Mouse (Mus musculus): Measurements from ENCODE around the gene Bnipl.

The Bnipl gene

GRCm38 (mm10) chr3:95250783-95251424 is at the start of gene Bnipl:
Gene Bnipl (minus strand): TSS chr3:95251193.
- no peak for DNase-seq

- DNase-seq: no peak
These were observed 47.0 kb upstream of the Bnipl start for GRCm38 (mm10) chr3:95298018-95298417.

- DNase-seq: peak; percentile 63
These were observed 45.1 kb upstream of the Bnipl start for GRCm38 (mm10) chr3:95296103-95296469.

GRCm38 (mm10) chr3:95295321-95296102 is 44.5 kb upstream of the Bnipl start:
- no peak for DNase-seq

- no peak for DNase-seq
These were observed 43.7 kb upstream of the Bnipl start for GRCm38 (mm10) chr3:95294718-95295117.

- no peak for DNase-seq
These were observed 43.3 kb upstream of the Bnipl start for GRCm38 (mm10) chr3:95294316-95294715.

GRCm38 (mm10) chr3:95293537-95293936 is 42.5 kb upstream of the Bnipl start:
- DNase-seq: no peak

GRCm38 (mm10) chr3:95292899-95293298 is 41.9 kb upstream of the Bnipl start:
- no peak for DNase-seq

GRCm38 (mm10) chr3:95291041-95291440 is 40.0 kb upstream of the Bnipl start:
- no peak for DNase-seq

GRCm38 (mm10) chr3:95290156-95290555 is 39.2 kb upstream of the Bnipl start:
- no peak for DNase-seq

GRCm38 (mm10) chr3:95289419-95289818 is 38.4 kb upstream of the Bnipl start:
- no peak for DNase-seq

GRCm38 (mm10) chr3:95287541-95287940 is 36.5 kb upstream of the Bnipl start:
- DNase-seq: no peak

GRCm38 (mm10) chr3:95286510-95286909 is 35.5 kb upstream of the Bnipl start:
- DNase-seq: no peak

- no peak for DNase-seq
These were observed 35.0 kb upstream of the Bnipl start for GRCm38 (mm10) chr3:95286011-95286410.

GRCm38 (mm10) chr3:95285390-95285789 is 34.4 kb upstream of the Bnipl start:
- DNase-seq: no peak

GRCm38 (mm10) chr3:95284501-95285281 is 33.7 kb upstream of the Bnipl start:
- DNase-seq: no peak

GRCm38 (mm10) chr3:95284062-95284461 is 33.1 kb upstream of the Bnipl start:
- peak; percentile 20 for DNase-seq

GRCm38 (mm10) chr3:95283589-95283941 is 32.6 kb upstream of the Bnipl start:
- DNase-seq: no peak

GRCm38 (mm10) chr3:95282865-95283588 is 32.0 kb upstream of the Bnipl start:
- DNase-seq: peak; percentile 89

GRCm38 (mm10) chr3:95282381-95282864 is 31.4 kb upstream of the Bnipl start:
- no peak for DNase-seq

GRCm38 (mm10) chr3:95281216-95282126 is 30.5 kb upstream of the Bnipl start, which contains the start of the genes Mindy1 and Prune1:
Gene Mindy1 (plus strand): TSS chr3:95281345.
Gene Prune1 (minus strand): TSS chr3:95282076.
- DNase-seq: peak; percentile 98

GRCm38 (mm10) chr3:95280747-95281146 is 29.8 kb upstream of the Bnipl start:
- peak; percentile 31 for DNase-seq

Data from retina, postnatal 1 day (tissue).